Mouse (Mus musculus) kidney, embryonic 14.5 days (tissue): ENCODE data around the gene Nog. TPM values are rescaled to one million over a fixed set of nuclear protein-coding genes. Genes with fewer than 3 reads are reported as not detected.

Experiments used
- polyA plus RNA-seq: library from polyadenylated mRNA; unstranded; fragments of >200 nt; fragmentation: Nextera tagmentation; extraction: Ambion mirVana; gene quantifications from 2 replicates; pipeline ENCODE4 v1.2.1, GENCODE M21; 2014

Nog gene
- polyA plus RNA-seq, 1 experiment from 2014 or later: 1.4 TPM

Other genes with a start within 250 kb of the Nog start
- 3.2 and 5.3 TPM in 2 replicates for gene Dgke, start 235.5 kb downstream of the Nog start, polyA plus RNA-seq
- gene Gm525, start 228.5 kb downstream of the Nog start, polyA plus RNA-seq: not detected in 2 replicates